Mouse (Mus musculus) cerebellum, postnatal 10 days (tissue): ENCODE measurements at regions not wholly inside any gene's neighbourhood (a gene's known extent, or its start where the extent isn't known, plus 50 kb on each side); places are given as distances from the start of the nearest gene placed in this dataset.

Source experiments
- DNase-seq, 2 experiments: peaks; one replicate each; pipeline ENCODE4 v3.0.0; 2021; ENCODE audit warnings: mixed read lengths in 2 of 2

- DNase-seq: peak in 1 of 2 experiments; percentile 38
Observed at GRCm38 (mm10) chr4:106244826-106245510, 71.0 kb upstream of the Usp24 start.

- DNase-seq: no peak
Observed at GRCm38 (mm10) chr4:106246695-106247094, 69.3 kb upstream of the Usp24 start.

GRCm38 (mm10) chr4:106247398-106247797 is 68.6 kb upstream of the Usp24 start:
- no peak for DNase-seq

- DNase-seq: no peak
Observed at GRCm38 (mm10) chr4:106248272-106248671, 67.7 kb upstream of the Usp24 start.

- no peak for DNase-seq
Observed at GRCm38 (mm10) chr4:106249028-106249782, 66.8 kb upstream of the Usp24 start.

- DNase-seq: no peak
Observed at GRCm38 (mm10) chr4:106250048-106250447, 66.0 kb upstream of the Usp24 start.

- no peak for DNase-seq
Observed at GRCm38 (mm10) chr4:106251430-106251829, 64.6 kb upstream of the Usp24 start.

GRCm38 (mm10) chr4:106252946-106253345 is 63.1 kb upstream of the Usp24 start:
- no peak for DNase-seq

- no peak for DNase-seq
Observed at GRCm38 (mm10) chr4:106254761-106255475, 61.1 kb upstream of the Usp24 start.

GRCm38 (mm10) chr4:106255959-106256609 is 59.9 kb upstream of the Usp24 start:
- peak; percentile 88 to 93 for DNase-seq

- no peak for DNase-seq
Observed at GRCm38 (mm10) chr4:106261404-106261803, 54.6 kb upstream of the Usp24 start.

- no peak for DNase-seq
Observed at GRCm38 (mm10) chr4:106261901-106262560, 54.0 kb upstream of the Usp24 start.

GRCm38 (mm10) chr4:106262751-106263725 is 53.0 kb upstream of the Usp24 start:
- DNase-seq: peak; percentile 22 to 31
